Mouse (Mus musculus) adrenal gland, postnatal 4 days (tissue): ENCODE data around the gene Stat5b. TPM values are rescaled to one million over a fixed set of nuclear protein-coding genes. Genes with fewer than 3 reads are reported as not detected.

ENCODE experiments used
- DNase-seq, 2 experiments: peaks; one replicate each; pipeline ENCODE4 v3.0.0; 2021 to 2022; ENCODE audit warnings: low spot score in 2 of 2, mixed read lengths in 2 of 2
- long read RNA-seq, 2 experiments: library from polyadenylated mRNA; stranded (forward); transcript quantifications; one replicate each; pipeline ENCODE4 v2.0.0; 2021
- total RNA-seq, 2 experiments: library from RNA; stranded (reverse); gene quantifications; 2 replicates each; pipeline ENCODE4 v1.2.3; 2021

The Stat5b gene
- 10 to 100 TPM; 68.2 to 68.7 TPM for total RNA-seq
- long read RNA-seq, experiment 1, full-length matches to known transcripts: 20 of 42 reads
- long read RNA-seq, experiment 1, partial matches to known transcripts: 4 of 42 reads
- long read RNA-seq, experiment 1, other reads (novel, unspliced or antisense): 18 of 42 reads
- long read RNA-seq, experiment 2, full-length matches to known transcripts: 35 of 77 reads
- long read RNA-seq, experiment 2, partial matches to known transcripts: 8 of 77 reads
- long read RNA-seq, experiment 2, other reads (novel, unspliced or antisense): 34 of 77 reads

DNA sequence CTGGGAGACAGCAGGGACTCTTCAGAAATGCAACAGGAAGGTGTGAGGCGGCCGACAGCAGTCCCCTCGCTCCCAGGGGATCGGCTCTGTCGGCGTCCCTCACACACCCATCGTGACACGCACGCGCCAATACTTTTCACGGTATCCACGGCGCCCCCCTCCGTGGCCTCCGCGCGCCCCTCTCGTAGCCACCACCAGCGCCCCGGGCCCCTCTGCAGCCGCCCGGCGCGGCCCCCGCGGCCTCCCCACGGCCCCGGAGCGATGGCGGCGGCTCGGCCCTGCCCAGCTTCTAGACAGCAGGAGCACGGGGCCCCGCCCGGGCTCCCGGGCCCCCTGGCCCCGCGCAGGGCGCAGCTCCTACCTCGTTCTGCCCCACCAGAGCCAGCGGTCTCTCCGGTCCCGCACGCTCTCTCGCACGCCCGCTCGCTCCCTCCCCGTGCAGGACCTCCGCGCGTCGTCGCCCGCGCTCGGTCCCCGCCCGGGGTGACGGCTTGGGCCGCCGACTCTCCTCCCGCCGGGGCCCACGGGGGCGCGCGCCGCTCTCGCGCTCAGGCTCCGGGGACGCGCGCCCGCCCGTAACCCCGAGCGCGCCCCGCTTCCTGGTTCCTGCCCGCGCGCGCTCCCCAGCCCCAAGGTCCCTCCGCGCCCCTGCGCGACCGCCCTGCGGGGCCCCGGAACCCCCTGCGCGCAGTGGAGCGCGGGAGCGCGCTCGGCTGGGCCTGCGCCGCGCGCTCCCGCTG lies at the start of gene Stat5b:
Gene Stat5b (minus strand): TSS at position 687 of the 740 bp plus-strand sequence.
- peak in 1 of 2 experiments; percentile 57 for DNase-seq

DNA sequence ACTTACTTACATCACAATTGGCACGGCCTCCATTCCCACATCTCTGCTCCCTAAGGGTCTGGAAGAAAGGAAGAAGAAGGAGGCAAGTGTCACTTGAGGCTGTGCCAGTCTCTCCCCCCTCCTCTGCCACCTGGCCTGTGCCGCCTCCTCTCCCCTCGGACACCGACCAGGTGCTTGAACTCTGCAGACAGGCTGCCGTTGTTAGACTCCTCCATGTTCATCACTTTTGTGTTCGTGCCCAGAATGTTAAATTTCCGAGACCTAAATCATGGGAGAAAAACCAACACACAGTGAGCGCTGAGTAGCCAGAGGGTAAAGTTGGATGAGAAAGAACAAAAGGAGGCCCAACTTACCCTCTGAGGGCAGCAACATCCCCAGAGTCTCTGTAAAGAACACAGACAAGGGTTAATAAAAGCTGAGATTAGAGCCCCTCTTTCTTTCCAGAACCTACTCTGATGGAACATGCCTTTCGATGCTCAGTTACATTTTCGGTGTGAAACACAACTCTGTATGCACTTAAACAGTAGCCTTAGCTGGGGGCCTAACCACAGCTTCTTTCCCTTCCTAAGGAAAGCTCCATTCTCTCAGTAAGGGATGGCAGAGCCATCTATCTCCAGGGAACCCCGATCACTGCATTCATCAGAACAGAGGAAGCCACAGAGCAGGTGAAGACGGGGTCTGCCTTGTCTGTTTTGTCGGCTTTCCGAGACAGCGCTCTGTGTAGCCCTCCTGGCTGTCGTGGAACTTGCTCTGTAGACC lies 48.1 kb upstream of the Stat5b start:
- no peak for DNase-seq

DNA sequence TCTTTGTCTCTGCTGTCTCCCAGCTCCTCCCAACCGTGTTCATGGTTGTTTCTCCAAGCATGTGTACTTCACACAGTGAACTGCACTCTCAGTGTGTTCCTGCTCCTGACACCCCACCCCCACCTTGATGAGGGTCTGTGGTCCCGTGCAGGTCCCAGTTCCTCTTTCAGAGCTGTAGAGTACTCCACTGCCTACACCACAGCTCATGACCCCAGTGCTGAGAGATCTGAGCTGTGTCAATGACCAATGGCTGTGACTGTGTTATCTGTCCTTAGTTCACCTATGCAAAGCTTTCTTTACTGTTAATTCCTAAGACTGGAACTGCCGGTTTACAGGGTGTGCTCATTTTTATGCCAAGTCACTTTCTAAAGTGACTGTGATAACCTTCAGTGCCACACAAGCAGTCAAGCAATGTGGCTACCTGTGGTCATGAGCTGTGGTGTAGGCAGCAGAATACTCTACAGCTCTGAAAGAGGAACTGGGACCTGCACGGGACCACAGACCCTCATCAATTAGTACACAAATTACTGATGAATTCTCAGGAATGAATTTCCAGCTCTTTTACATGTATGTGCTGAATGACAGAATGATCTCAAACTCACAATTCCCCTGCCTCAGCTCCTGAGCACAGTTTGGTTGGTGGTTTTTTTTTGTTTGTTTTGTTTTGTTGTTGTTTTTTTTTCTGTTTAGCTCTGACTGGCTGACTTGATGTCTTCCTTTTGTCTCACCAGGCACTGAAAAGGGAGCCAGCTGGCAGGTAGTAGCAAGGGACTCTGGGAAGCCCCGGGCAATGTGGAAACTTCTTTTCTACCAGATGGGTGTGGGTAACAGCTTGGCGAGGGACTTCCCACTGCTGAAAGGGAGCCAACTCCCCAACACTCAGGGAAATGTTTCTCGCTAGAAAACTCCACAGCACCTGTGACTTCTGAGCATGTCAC lies 47.0 kb upstream of the Stat5b start:
- no peak for DNase-seq

DNA sequence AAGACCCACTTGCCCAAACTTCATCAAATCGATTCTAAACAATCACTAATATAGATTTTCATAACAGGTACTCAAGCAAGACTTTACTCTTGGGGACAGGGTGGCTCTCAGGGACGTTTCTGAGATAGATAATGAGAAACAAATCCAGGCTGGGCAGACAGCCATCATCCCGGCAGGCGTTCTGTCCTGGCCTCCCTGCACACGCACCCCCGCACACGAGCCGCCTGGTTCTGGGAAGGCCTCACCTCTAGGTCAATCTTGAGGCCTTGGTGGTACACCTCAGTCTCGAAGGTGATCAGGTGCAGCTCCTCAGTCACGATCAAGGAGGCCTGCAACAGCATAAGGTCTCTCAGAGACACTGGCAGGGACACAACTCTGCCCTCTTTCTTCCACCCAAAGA lies 45.6 kb upstream of the Stat5b start:
- no peak for DNase-seq

DNA sequence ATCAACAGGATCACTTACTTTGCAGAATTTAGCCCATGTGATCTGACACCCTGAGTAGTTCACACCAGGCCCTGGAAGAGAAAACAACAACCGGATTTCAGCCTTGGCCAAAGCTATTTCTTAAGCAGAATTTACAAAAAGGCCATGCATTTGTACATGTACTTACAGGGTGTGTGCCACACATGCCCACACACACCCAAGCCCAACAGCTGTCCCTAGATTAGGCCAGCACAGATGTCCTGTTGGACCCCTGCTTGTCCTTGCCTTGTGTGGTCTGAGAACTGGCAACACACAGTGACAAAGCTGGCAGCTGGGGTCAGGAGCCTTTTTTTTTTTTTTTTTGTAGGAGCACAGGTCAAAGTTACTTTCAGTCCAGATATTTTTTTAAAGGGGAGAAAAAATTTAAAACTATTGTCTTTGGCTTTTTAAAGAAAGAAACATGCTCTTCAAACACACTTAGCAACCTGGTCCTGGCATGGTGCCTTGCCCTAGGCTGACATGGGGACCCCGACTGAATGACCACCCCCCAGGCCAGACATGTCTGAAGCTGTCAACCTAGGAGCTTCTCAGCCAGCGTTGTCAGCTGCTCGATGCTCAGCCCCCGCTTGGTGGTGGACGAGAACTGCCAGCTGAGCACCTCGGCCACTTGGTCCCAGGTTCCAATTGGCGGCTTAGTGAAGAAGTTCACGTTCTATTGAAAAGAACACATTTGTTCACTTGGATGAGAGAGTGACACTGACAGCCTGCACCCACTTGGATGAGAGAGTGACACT lies 43.8 kb upstream of the Stat5b start:
- DNase-seq: no peak

DNA sequence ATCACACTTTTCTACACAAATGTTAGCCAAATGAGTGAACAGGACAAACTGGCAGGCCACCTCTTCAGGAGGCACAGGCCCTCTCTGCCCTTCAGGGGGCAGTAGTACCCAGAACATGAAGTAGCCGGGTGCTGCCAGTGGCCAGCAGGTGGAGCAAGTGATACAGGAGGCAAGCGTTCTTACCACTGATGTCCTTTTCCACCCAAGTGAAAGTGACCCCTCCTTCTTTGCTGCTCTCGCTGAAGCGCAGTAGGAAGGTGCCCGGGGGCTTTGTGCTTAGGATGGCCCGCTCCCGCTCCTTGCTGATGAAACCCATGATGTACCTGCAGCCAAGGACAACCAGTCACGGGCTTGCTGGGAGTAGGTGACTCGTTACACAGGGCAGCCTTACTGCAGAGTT lies 43.0 kb upstream of the Stat5b start:
- DNase-seq: peak; percentile 70 to 89

DNA sequence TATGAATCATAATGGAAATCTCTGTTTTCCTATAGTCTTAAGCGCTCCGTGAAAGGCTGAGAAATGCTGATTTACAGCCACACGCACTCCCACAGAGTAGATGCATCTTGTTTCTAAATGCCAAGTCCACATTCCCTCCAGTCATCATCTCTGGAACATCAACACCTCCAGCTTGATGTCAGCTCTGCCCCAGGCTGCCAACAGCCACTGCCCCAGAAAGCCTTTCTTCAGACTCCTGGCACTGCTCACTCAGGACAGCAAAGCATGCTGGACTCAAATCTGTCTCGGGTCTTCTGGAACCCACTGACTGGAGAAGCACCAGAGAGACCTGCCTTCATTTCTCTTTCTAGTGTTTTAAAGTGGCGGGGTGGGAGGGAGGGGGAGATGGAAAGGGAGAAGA lies 41.9 kb upstream of the Stat5b start:
- DNase-seq: no peak

DNA sequence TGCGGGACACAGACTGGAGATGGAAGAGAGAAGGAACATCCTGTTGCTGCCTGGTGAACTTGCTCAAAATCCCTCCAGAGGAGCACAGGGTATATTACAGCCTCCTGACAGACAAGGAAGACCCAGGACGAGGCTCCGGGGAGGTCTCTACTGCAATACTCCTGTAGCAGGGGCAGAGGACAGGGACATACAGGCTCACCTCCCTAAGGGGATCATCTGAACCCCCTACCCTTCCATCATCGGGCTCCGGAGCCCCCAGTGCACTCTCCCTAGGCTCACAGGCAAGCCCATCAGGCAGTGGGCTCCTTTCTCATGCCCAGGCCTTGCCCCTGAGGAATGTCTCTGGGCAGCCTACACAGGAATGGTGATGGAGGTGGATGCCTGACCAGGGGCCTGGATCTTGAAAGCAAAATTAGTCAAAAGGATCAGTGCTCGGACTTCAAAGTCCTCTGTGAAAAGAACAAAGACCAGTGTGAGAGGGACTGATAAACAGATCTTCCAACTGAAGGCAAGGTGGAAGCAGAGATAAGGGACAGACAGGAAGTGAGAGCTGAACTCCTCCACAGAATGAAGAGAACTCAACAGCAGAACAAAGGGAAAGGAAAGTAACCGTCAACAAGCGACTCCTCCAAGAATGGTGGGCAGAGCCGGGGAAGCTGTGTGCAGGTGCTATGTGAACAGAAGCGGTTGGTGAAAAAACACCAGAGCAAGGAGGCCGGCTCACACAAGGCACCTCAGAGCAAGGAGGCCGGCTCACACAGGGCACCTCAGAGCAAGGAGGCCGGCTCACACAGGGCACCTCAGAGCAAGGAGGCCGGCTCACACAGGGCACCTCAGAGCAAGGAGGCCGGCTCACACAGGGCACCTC lies 41.0 kb upstream of the Stat5b start:
- DNase-seq: no peak

DNA sequence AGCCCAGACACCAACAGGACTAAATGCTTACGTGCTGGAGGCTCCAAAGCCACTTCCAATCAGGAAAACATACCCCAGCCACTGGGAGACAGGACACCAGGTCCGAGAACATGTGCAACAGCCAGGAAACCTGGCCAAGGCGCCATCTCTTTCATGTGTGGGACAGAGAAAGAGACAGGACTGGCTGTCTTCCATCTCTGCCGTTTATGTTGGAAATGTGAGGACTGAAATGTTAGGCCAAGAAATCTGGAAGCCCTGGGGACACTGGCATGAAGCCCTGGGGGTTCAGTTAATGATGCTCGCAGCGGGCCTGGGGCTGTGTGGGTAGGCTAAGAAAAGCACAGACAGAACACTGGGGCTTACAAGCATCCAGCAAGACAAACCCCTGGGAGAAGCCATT lies 40.0 kb upstream of the Stat5b start:
- no peak for DNase-seq

DNA sequence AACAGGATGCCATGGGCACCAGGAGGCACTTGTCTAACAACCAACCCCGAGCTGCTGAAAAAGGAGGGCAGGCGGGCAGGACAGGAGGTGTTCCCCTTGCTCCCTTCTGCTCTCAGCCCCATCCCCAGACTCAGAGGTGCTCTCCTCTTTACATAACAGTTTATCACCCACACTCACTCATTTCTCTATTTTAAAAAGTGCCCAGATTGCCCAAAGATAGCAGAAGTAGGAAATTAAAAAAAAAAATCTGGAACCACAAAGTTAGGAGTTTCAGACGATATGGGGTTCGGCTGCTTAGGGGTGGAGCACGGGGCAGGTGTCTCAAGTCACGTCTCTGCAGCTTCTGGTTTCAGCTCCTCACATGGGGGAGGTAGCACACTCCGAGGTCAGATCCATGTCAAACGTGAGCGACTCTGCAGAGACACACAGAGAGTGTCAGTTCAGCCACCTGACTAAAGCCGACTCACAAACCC lies 37.9 kb upstream of the Stat5b start:
- DNase-seq: no peak

DNA sequence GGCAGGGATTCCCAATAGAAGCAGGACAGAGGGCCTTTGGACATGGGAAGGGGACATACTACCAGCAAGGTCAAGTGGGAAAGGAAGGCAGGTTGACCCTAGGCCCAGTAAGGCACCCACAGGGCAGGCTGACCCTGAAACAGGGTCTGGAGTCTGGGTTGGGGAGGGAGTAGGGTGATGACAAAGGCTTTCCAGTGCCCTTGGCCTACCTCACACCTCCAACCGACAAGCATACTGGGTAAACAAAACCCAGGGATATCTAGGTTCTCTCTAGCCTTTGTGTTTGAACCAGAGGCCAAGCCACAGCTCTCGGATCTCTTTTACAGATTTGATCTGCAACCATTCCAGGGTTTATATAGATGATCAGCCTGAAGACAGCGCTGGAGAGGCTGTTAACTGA lies 37.2 kb upstream of the Stat5b start:
- no peak for DNase-seq

DNA sequence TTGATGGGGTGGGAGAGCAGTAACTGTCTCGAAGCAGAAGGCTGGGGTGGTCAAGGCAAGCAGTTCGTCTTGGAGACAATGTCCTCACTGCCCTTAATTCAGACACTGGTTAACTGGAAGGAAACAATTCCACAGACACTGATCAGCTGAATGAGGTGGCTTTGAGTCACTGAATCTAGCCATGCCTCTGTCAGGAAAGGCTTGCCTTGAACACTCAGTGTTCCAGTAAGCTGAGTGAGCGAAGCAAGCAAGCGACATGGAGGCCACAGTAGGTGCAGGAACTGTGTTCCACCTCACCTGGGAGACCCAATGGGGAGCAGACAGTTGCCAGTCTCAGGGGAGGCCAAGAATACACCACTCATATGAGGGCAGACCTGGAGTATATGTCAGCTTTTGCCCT lies 36.7 kb upstream of the Stat5b start:
- DNase-seq: no peak

DNA sequence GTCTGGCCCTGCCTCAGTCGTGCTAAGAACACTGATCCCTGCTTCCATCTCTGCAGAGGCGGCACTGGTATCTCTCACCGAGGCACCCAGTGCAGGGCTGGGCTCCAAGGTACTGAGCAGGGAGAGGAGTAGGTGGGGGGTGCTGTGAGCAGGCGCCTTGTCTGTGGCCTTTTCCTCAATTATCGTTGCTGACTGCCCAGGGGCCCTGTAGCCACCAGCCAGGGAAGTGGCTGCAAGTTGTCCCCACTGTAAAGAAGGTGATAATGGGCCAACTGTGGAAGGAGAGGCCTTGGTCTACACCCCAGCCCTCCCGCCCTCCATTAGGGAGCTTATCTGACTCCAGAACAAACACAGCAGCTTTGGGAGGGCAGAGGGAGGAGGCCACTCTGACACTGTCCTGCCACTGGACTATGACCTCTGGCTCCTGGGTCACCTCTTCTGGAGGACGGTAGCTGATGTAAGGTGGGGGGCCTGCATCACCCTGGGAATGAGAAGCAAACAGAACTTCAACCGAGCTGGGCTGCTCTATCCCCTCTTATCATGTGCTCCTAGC lies 35.7 kb upstream of the Stat5b start:
- DNase-seq: no peak

DNA sequence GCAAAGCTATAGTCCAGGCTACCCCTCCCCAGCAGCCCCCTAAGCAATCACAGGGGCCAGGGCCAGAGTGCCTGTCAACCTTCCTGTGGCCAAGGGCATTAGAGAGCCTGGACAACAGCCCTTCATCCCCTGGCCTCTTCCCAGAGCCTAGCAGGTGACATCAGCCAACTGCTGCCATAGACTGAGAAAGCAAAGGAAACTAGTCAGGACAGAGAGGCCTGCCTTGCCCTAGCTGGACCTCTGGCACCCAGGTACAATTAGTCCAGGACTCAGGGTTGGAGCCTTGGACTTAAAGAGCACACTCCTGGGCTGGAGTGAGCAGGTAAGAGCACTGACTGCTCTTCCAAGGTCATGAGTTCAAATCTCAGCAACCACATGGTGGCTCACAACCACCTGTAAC lies 34.9 kb upstream of the Stat5b start:
- DNase-seq: no peak

DNA sequence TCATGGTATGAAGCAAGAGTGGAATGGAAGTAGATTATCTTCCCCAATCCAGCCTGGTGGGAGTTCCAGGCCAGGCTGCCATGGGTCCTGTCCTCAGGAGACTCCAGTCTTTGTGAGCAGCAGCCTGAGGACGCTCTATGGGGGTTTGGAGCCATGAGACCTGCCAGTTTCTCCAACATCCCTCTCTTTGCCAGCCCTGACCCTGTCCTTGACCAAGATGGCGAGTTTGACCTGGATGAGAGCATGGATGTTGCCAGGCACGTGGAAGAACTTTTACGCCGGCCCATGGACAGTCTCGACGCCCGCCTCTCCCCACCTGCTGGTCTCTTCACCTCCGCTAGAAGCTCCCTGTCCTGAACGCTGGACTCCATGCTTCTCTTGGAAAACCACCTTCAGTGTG lies 33.1 kb upstream of the Stat5b start:
- no peak for DNase-seq

DNA sequence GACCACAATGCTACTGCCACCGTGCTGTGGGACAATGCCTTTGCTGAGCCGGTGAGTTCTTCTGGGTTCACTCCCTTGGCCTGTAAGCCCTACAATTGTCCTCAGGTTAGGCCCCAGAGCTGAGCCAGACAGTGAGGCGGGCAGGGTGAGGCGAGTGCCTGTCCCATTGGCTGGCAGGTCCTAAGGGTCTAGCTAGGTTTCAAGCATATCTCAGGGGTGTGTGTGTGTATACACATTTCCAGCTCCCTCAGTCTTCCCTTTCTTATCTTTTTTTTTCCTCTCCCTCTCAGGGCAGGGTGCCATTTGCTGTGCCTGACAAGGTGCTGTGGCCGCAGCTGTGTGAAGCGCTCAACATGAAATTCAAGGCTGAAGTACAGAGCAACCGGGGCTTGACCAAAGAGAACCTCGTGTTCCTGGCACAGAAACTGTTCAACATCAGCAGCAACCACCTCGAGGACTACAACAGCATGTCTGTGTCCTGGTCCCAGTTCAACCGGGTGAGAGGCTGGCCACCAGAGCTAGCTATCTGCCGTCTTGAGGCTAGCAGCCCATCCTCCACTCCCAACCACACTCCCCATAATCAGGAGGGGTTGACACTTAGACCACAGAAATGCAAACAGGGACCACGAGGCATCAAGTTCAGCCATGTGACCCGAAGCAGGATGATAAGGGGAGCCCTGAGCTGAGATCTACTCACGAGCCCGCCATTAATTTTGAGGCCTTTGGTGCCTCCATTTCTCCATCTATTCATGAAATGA lies 29.0 kb upstream of the Stat5b start:
- no peak for DNase-seq

DNA sequence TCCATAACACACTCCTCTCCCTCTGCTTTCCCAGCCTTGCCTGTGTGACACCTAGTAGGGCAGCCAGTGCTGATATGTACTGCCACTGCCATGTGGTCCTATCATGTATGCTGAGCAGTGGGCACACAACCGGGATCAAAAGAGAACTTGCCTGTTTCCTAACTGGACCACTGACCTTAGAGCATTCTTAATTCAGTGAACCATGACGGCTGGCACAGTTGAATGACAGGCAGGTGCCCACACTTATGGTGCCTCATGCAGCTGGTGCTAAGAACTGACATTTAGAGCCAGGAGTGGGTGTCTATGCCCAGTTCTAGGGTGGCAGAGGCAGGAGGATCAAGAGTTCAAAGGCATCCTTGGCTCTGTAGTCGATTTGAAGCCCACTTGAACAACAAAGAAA lies 25.2 kb upstream of the Stat5b start:
- no peak for DNase-seq

DNA sequence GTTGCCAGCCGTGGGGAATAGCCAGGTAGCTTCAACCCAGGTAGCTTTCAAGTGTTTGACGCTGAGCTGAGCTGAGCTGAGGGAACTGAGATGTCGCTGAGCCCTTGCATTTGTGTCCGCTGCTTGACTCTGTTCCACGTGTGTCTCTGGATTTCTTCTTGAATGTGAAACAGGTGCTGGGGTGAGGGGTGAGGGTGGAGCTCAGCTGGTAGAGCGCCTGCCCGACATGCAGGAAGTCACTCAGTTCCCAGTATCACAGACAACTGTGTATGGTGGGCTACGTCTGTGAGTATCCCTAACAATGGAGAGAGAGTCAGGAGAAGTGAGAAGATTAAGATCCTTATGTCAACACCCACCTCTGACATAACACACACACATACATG lies 20.4 kb upstream of the Stat5b start:
- no peak for DNase-seq
